Mouse (Mus musculus): Measurements from ENCODE around the gene Sertad3. TPM values are rescaled to one million over a fixed set of nuclear protein-coding genes. Genes with fewer than 3 reads are reported as not detected.

Sertad3 gene
- polyA plus RNA-seq, 1 experiment from 2014 or later = 22.0 TPM

- under 1% methylated on average over 54 of the region's 54 CpGs for WGBS
- H3K36me3 ChIP-seq (ENCODE audit: insufficient read depth) = no peaks in the 10 kb centered on the region
- DNase-seq = peak; percentile 100
Measured at GRCm38 (mm10) chr7:27507711-27508647, 34.4 kb downstream of the Sertad3 start.

DNA sequence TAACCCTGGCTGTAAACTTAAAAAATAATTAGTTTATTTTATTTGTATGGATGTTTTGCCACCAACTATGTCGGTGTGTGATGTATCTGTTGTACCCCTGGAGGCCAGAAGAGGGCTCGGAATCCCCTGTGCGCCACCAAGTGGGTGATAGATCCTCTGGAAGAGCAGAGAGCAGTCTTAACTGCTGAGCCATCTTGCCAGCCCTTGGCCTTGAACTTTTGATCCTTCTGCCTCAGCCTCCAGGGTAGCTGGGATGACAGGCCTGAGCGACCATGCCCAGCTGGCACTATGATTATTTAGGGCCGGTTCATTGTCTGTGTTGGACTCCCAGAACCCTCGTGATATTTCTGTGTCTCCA lies 35.1 kb downstream of the Sertad3 start:
- ATAC-seq (ENCODE audit: insufficient read depth) = peak; percentile 61; the same call in 1 of the 2 replicates

More at GRCm38 (mm10) chr7:27507711-27508647, 34.4 kb downstream of the Sertad3 start:
- ATAC-seq (ENCODE audit: insufficient read depth) = peak; percentile 91
- no peaks in the 10 kb centered on the region for H3K27me3 ChIP-seq (ENCODE audit: insufficient read depth, low read length)
- TF ChIP-seq CTCF (IDR thresholded peaks at IDR 0.05; ENCODE audit: low read depth) = peak; percentile 38; the same call in 1 of the 2 replicates
- peak overlapping the region; percentile 58 for H3K9ac ChIP-seq
- H3K4me1 ChIP-seq (ENCODE audit: insufficient read depth) = peaks cover 11% of the 10 kb centered on the region
- H3K4me2 ChIP-seq = peak overlapping the region; percentile 57
- H3K9me3 ChIP-seq (ENCODE audit: low read depth, low read length) = no peaks in the 10 kb centered on the region
- H3K4me3 ChIP-seq (ENCODE audit: low read depth, low read length) = peak overlapping the region; percentile 41
- peak overlapping the region; percentile 98 for H3K27ac ChIP-seq (ENCODE audit: low read depth)

GRCm38 (mm10) chr7:27510809-27511208 lies 37.2 kb downstream of the Sertad3 start:
- no peak overlapping the region for H3K27ac ChIP-seq (ENCODE audit: low read depth)
- H3K4me1 ChIP-seq (ENCODE audit: insufficient read depth) = peaks cover 11% of the 10 kb centered on the region
- TF ChIP-seq CTCF (IDR thresholded peaks at IDR 0.05; ENCODE audit: low read depth) = no peak
- no peaks in the 10 kb centered on the region for H3K36me3 ChIP-seq (ENCODE audit: insufficient read depth)
- 81% methylated on average over 2 of the region's 2 CpGs for WGBS
- no peaks in the 10 kb centered on the region for H3K9me3 ChIP-seq (ENCODE audit: low read depth, low read length)
- ATAC-seq (ENCODE audit: insufficient read depth) (no peak), DNase-seq (no peak)
- no peak overlapping the region for H3K4me2 ChIP-seq
- no peak overlapping the region for H3K4me3 ChIP-seq (ENCODE audit: low read depth, low read length)
- no peak overlapping the region for H3K9ac ChIP-seq
- no peaks in the 10 kb centered on the region for H3K27me3 ChIP-seq (ENCODE audit: insufficient read depth, low read length)

More for the DNA sequence above, 35.1 kb downstream of the Sertad3 start:
- Histone ChIP-seq H3K27me3 (ENCODE audit: insufficient read depth, low read length) (no peaks in the 10 kb centered on the region), H3K9ac (no peak overlapping the region), H3K4me3 (ENCODE audit: low read depth, low read length) (peak overlapping the region; percentile 41), H3K27ac (ENCODE audit: low read depth) (peak overlapping the region; percentile 98), H3K9me3 (ENCODE audit: low read depth, low read length) (no peaks in the 10 kb centered on the region), H3K4me1 (ENCODE audit: insufficient read depth) (peaks cover 11% of the 10 kb centered on the region), H3K4me2 (peak overlapping the region; percentile 57), H3K36me3 (ENCODE audit: insufficient read depth) (no peaks in the 10 kb centered on the region)
- TF ChIP-seq CTCF (IDR thresholded peaks at IDR 0.05; ENCODE audit: low read depth) = peak; percentile 83
- 15% methylated on average over 6 of the region's 6 CpGs for WGBS
- peak; percentile 84 for DNase-seq

DNA sequence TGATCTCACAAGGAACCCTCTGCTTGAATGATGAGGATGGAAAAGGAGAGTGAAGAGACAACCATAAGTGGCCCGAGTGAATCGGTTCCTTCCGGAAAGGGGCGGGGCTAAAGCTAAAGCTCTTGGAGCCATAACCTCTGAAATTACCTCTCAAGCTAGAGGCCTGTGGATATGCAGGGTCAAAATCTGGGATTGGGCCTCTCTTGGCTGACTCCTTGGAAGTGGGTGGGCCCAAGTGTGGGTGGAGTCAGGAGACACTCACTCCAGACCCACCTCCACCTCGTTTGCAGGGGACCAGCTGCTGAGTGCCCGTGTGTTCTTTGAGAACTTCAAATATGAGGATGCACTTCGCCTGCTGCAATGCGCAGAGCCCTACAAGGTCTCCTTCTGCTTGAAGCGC lies 41.4 kb downstream of the Sertad3 start:
- Histone ChIP-seq H3K4me3 (ENCODE audit: low read depth, low read length) (no peak overlapping the region), H3K36me3 (ENCODE audit: insufficient read depth) (peaks cover 5% of the 10 kb centered on the region; the same call in 1 of the 2 replicates), H3K9ac (no peak overlapping the region), H3K27me3 (ENCODE audit: insufficient read depth, low read length) (no peaks in the 10 kb centered on the region), H3K27ac (ENCODE audit: low read depth) (no peak overlapping the region), H3K4me1 (ENCODE audit: insufficient read depth) (no peaks in the 10 kb centered on the region), H3K9me3 (ENCODE audit: low read depth, low read length) (peaks cover 3% of the 10 kb centered on the region; the same call in 1 of the 2 replicates), H3K4me2 (no peak overlapping the region)
- ATAC-seq (ENCODE audit: insufficient read depth) (0 out of 2 replicates have a peak, but pooled peaks have one; percentile 11), DNase-seq (no peak)
- TF ChIP-seq CTCF (IDR thresholded peaks at IDR 0.05; ENCODE audit: low read depth) = no peak
- WGBS = 66% methylated on average over 9 of the region's 9 CpGs

- ATAC-seq (ENCODE audit: insufficient read depth) (no peak), DNase-seq (no peak)
- Histone ChIP-seq H3K9me3 (ENCODE audit: low read depth, low read length) (peaks cover 4% of the 10 kb centered on the region; the same call in 1 of the 2 replicates), H3K27me3 (ENCODE audit: insufficient read depth, low read length) (no peaks in the 10 kb centered on the region), H3K4me3 (ENCODE audit: low read depth, low read length) (no peak overlapping the region), H3K4me2 (no peak overlapping the region), H3K27ac (ENCODE audit: low read depth) (no peak overlapping the region), H3K36me3 (ENCODE audit: insufficient read depth) (peaks cover 5% of the 10 kb centered on the region; the same call in 1 of the 2 replicates), H3K4me1 (ENCODE audit: insufficient read depth) (no peaks in the 10 kb centered on the region), H3K9ac (no peak overlapping the region)
- WGBS = 83% methylated on average over 9 of the region's 9 CpGs
- no peak for TF ChIP-seq CTCF (IDR thresholded peaks at IDR 0.05; ENCODE audit: low read depth)
Measured at GRCm38 (mm10) chr7:27518314-27518713, 44.7 kb downstream of the Sertad3 start.

DNA sequence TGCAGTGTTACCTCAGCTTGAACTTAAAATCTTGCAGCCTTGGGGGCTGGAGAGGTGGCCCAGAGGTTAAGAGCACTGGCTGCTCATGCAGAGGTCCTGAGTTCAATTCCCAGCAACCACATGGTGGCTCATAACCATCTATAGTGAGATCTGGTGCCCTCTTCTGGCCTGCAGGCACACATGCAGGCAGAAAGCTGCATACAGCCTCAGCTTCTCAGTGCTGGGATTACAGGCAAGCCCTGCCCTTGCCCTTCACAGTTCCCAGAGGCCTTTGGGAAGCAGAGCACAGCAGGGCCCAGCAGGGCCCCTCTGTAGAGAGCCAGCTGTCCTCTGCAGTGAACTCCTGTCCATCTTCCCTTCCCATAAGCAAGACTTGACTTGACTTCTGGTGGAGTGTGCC lies 46.5 kb downstream of the Sertad3 start:
- Histone ChIP-seq H3K9ac (no peak overlapping the region), H3K9me3 (ENCODE audit: low read depth, low read length) (peaks cover 4% of the 10 kb centered on the region; the same call in 1 of the 2 replicates), H3K36me3 (ENCODE audit: insufficient read depth) (peaks cover 5% of the 10 kb centered on the region; the same call in 1 of the 2 replicates), H3K4me3 (ENCODE audit: low read depth, low read length) (no peak overlapping the region), H3K27me3 (ENCODE audit: insufficient read depth, low read length) (no peaks in the 10 kb centered on the region), H3K4me1 (ENCODE audit: insufficient read depth) (no peaks in the 10 kb centered on the region), H3K4me2 (no peak overlapping the region), H3K27ac (ENCODE audit: low read depth) (no peak overlapping the region)
- peak; percentile 35; the same call in 1 of the 2 replicates for TF ChIP-seq CTCF (IDR thresholded peaks at IDR 0.05; ENCODE audit: low read depth)
- DNase-seq (no peak), ATAC-seq (ENCODE audit: insufficient read depth) (no peak)

- TF ChIP-seq CTCF (IDR thresholded peaks at IDR 0.05; ENCODE audit: low read depth) = no peak
- Histone ChIP-seq H3K27ac (ENCODE audit: low read depth) (no peak overlapping the region), H3K4me2 (no peak overlapping the region), H3K9ac (no peak overlapping the region), H3K9me3 (ENCODE audit: low read depth, low read length) (peaks cover 4% of the 10 kb centered on the region; the same call in 1 of the 2 replicates), H3K27me3 (ENCODE audit: insufficient read depth, low read length) (no peaks in the 10 kb centered on the region), H3K36me3 (ENCODE audit: insufficient read depth) (peaks cover 5% of the 10 kb centered on the region; the same call in 1 of the 2 replicates), H3K4me3 (ENCODE audit: low read depth, low read length) (no peak overlapping the region), H3K4me1 (ENCODE audit: insufficient read depth) (no peaks in the 10 kb centered on the region)
- WGBS = 63% methylated on average over 1 of the region's 1 CpGs
- ATAC-seq (ENCODE audit: insufficient read depth) = no peak
- peak; percentile 44 for DNase-seq
Measured at GRCm38 (mm10) chr7:27520599-27520998, 47.0 kb downstream of the Sertad3 start.

Data from lung, embryonic 14.5 days (tissue).